Mouse (Mus musculus) gonadal fat pad, adult 2 months (tissue): ENCODE results near the gene Olfr619. TPM values are rescaled to one million over a fixed set of nuclear protein-coding genes. Genes with fewer than 3 reads are reported as not detected.

ENCODE experiments used
- DNase-seq: peaks from one replicate; pipeline ENCODE4 v3.0.0-alpha.2; 2012; ENCODE audit warnings: low read depth
- polyA plus RNA-seq: library from polyadenylated mRNA; depleted of rRNA; stranded (reverse); fragments of >200 nt; gene quantifications from 2 replicates; pipeline ENCODE4 v1.2.3, GENCODE M21; 2012; rRNA removed

The Olfr619 gene
- not detected in 2 replicates for polyA plus RNA-seq

- no peak for DNase-seq
Measured at GRCm38 (mm10) chr7:103600275-103600674, at the start of gene Olfr619. TSS of gene Olfr619 (plus strand) at chr7:103600575.

GRCm38 (mm10) chr7:103555779-103556178 lies 44.6 kb upstream of the Olfr619 start, which contains the start of gene Olfr615:
TSS of gene Olfr615 (plus strand) at chr7:103556079.
- DNase-seq = no peak

GRCm38 (mm10) chr7:103569043-103569442 lies 31.3 kb upstream of the Olfr619 start, which contains the start of gene Olfr616:
TSS of gene Olfr616 (minus strand) at chr7:103569143.
- no peak for DNase-seq

GRCm38 (mm10) chr7:103572761-103573160 lies 27.6 kb upstream of the Olfr619 start, which contains the start of gene Olfr617:
TSS of gene Olfr617 (plus strand) at chr7:103573061.
- DNase-seq = no peak

- no peak for DNase-seq
Measured at GRCm38 (mm10) chr7:103589803-103590202, 10.6 kb upstream of the Olfr619 start, which contains the start of gene Olfr618. TSS of gene Olfr618 (plus strand) at chr7:103590103.

GRCm38 (mm10) chr7:103607425-103607824 lies 7.0 kb downstream of the Olfr619 start:
- DNase-seq = no peak

- DNase-seq = no peak
Measured at GRCm38 (mm10) chr7:103612434-103612833, 12.1 kb downstream of the Olfr619 start, which contains the start of gene Olfr620. TSS of gene Olfr620 (minus strand) at chr7:103612534.

- DNase-seq = no peak
Measured at GRCm38 (mm10) chr7:103636795-103637194, 36.4 kb downstream of the Olfr619 start.

- DNase-seq = no peak
Measured at GRCm38 (mm10) chr7:103642602-103643001, 42.2 kb downstream of the Olfr619 start, which contains the start of gene Olfr622. TSS of gene Olfr622 (minus strand) at chr7:103642702.

GRCm38 (mm10) chr7:103644070-103644469 lies 43.7 kb downstream of the Olfr619 start:
- DNase-seq = no peak

Other genes starting within 250 kb of the Olfr619 start
- gene Olfr601, start 237.9 kb upstream of the Olfr619 start, polyA plus RNA-seq = not detected in 2 replicates
- gene Olfr603, start 214.4 kb upstream of the Olfr619 start, polyA plus RNA-seq = not detected in 2 replicates
- not detected in 2 replicates for gene Usp17lc, start 185.5 kb upstream of the Olfr619 start, polyA plus RNA-seq
- not detected in 2 replicates for gene Olfr605, start 155.1 kb upstream of the Olfr619 start, polyA plus RNA-seq
- gene Olfr606, start 151.5 kb upstream of the Olfr619 start, polyA plus RNA-seq = not detected in 2 replicates
- not detected in 2 replicates for gene Olfr607, start 136.4 kb upstream of the Olfr619 start, polyA plus RNA-seq
- gene Olfr608, start 130.7 kb upstream of the Olfr619 start, polyA plus RNA-seq = not detected in 2 replicates
- not detected in 2 replicates for gene Olfr609, start 102.5 kb upstream of the Olfr619 start, polyA plus RNA-seq
- not detected in 2 replicates for gene Olfr610, start 88.5 kb upstream of the Olfr619 start, polyA plus RNA-seq
- gene Olfr611, start 79.7 kb upstream of the Olfr619 start, polyA plus RNA-seq = not detected in 2 replicates
- gene Olfr612, start 57.9 kb upstream of the Olfr619 start, polyA plus RNA-seq = not detected in 2 replicates
- gene Olfr613, start 52.5 kb upstream of the Olfr619 start, polyA plus RNA-seq = not detected in 2 replicates
- not detected in 2 replicates for gene Olfr615, start 44.5 kb upstream of the Olfr619 start, polyA plus RNA-seq
- gene Olfr616, start 31.4 kb upstream of the Olfr619 start, polyA plus RNA-seq = not detected in 2 replicates
- gene Olfr617, start 27.5 kb upstream of the Olfr619 start, polyA plus RNA-seq = not detected in 2 replicates
- gene Olfr618, start 10.5 kb upstream of the Olfr619 start, polyA plus RNA-seq = not detected in 2 replicates
- not detected in 2 replicates for gene Olfr620, start 12.0 kb downstream of the Olfr619 start, polyA plus RNA-seq
- gene Olfr622, start 42.1 kb downstream of the Olfr619 start, polyA plus RNA-seq = not detected in 2 replicates
- not detected in 2 replicates for gene Olfr623, start 63.1 kb downstream of the Olfr619 start, polyA plus RNA-seq
- gene Olfr624, start 70.6 kb downstream of the Olfr619 start, polyA plus RNA-seq = not detected in 2 replicates
- not detected in 2 replicates for gene Olfr625-ps1, start 82.1 kb downstream of the Olfr619 start, polyA plus RNA-seq
- gene Olfr243, start 114.1 kb downstream of the Olfr619 start, polyA plus RNA-seq = not detected in 2 replicates
- not detected in 2 replicates for gene Olfr628, start 129.8 kb downstream of the Olfr619 start, polyA plus RNA-seq
- not detected in 2 replicates for gene Olfr629, start 144.4 kb downstream of the Olfr619 start, polyA plus RNA-seq
- gene Olfr630, start 156.8 kb downstream of the Olfr619 start, polyA plus RNA-seq = not detected in 2 replicates
- not detected in 2 replicates for gene Olfr69, start 171.0 kb downstream of the Olfr619 start, polyA plus RNA-seq
- not detected in 2 replicates for gene Olfr68, start 179.1 kb downstream of the Olfr619 start, polyA plus RNA-seq
- not detected in 2 replicates for gene Olfr67, start 191.2 kb downstream of the Olfr619 start, polyA plus RNA-seq
- gene Hbb-bt, start 213.4 kb downstream of the Olfr619 start, polyA plus RNA-seq = 189 and 481 TPM in 2 replicates
- 2,031 and 4,766 TPM in 2 replicates for gene Hbb-bs, start 227.5 kb downstream of the Olfr619 start, polyA plus RNA-seq
- not detected in 2 replicates for gene Hbb-bh2, start 239.9 kb downstream of the Olfr619 start, polyA plus RNA-seq
- not detected in 2 replicates for gene Hbb-bh1, start 242.6 kb downstream of the Olfr619 start, polyA plus RNA-seq